Comparison of ENCODE assay signal across 8 mouse cellular contexts in the genomic region with DNA sequence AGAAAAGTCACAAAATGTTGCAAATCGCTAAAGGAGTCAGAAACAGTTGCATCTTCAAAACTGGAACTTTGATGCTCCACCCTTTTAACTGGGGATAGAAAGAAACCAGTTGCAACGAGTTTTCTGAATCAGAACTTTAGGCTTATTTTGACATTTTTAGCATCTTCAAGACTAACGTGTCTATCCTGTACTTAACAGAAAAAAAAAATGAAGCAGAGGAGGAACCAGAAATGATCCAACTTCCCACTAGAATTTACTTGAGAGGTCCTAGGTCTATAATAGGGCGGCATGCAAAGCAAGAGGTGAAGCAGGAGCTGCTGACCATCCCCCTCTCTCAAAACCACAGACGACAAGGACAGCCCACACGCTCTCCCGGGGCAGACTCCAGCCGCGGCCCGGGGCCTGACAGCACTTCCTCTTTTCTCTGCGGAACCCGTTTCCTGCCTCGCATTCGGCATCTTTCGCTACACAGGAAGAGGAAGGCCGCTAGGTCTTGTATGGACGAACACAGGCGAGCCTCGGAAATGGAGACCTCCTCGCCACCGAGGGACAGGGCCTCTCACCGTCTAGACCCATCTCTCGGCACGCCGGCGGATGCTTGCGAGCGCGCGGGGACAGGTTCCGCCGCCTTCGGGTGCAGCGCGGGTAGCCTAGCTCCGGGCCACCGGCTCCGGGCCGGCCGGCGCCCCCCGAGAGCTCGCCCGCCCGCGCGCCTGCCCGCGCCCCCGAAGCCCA. TPM values are rescaled to one million over a fixed set of nuclear protein-coding genes. Genes with fewer than 3 reads are reported as not detected.
DNase-seq lines count a peak whose midpoint lies in the region; ATAC-seq and TF ChIP-seq lines count a peak whose summit lies in the region.

No protein-coding gene starts in this region.

- no peaks in the 10 kb centered on the region for H3K27me3 ChIP-seq in heart, embryonic 13.5 days (replicated peaks)
- no peaks in the 10 kb centered on the region for H3K27me3 ChIP-seq in kidney, postnatal 0 days (ENCODE audit: insufficient read depth, low read length)
- no peaks in the 10 kb centered on the region for H3K27me3 ChIP-seq in liver, embryonic 11.5 days (replicated peaks; ENCODE audit: control insufficient read depth, insufficient read depth, low read length)
- no peaks in the 10 kb centered on the region for H3K27me3 ChIP-seq in myocyte (ENCODE audit: control insufficient read depth, insufficient read depth, insufficient read length)
- no peaks in the 10 kb centered on the region for H3K27me3 ChIP-seq in stomach, embryonic 14.5 days (ENCODE audit: control insufficient read depth, insufficient read depth, low read length)

- TF ChIP-seq CTCF in kidney, postnatal 0 days (IDR thresholded peaks at IDR 0.05; ENCODE audit: low read depth): no peak

- H3ac ChIP-seq in myocyte (ENCODE audit: control insufficient read depth, insufficient read length): peak overlapping the region; percentile 96

- peak overlapping the region; percentile 96 for H3K9ac ChIP-seq in heart, embryonic 13.5 days
- H3K9ac ChIP-seq in kidney, postnatal 0 days (ENCODE audit: low read depth, low read length): peak overlapping the region; percentile 93
- H3K9ac ChIP-seq in liver, embryonic 11.5 days (ENCODE audit: low read depth, low read length): peak overlapping the region; percentile 94
- H3K9ac ChIP-seq in stomach, embryonic 14.5 days (replicated peaks; ENCODE audit: low read depth, low read length): peak overlapping the region; percentile 69

- H3K36me3 ChIP-seq in heart, embryonic 13.5 days: peaks cover 15% of the 10 kb centered on the region
- H3K36me3 ChIP-seq in kidney, postnatal 0 days (ENCODE audit: insufficient read depth, low read length): no peaks in the 10 kb centered on the region
- no peaks in the 10 kb centered on the region; the same call in 1 of the 2 replicates for H3K36me3 ChIP-seq in liver, embryonic 11.5 days (ENCODE audit: control insufficient read depth, insufficient read depth, low read length)
- no peaks in the 10 kb centered on the region for H3K36me3 ChIP-seq in myocyte (ENCODE audit: control insufficient read depth, insufficient read depth)
- H3K36me3 ChIP-seq in stomach, embryonic 14.5 days (ENCODE audit: control insufficient read depth, insufficient read depth, low read length): no peaks in the 10 kb centered on the region

- TF ChIP-seq POLR2A in myocyte (IDR thresholded peaks at IDR 0.05; ENCODE audit: insufficient read length, low read depth): no peak

- H3K79me2 ChIP-seq in myocyte (ENCODE audit: control insufficient read depth, insufficient read depth): peaks cover 58% of the 10 kb centered on the region

- peak; percentile 36 for ATAC-seq in erythroid progenitor cell, adult 5-6 weeks (replicated peaks; ENCODE audit: low FRiP score, poor library complexity, severe bottlenecking)
- ATAC-seq in heart, embryonic 13.5 days (ENCODE audit: extremely low read depth, insufficient number of reproducible peaks, low FRiP score, low TSS enrichment): peak; percentile 50
- peak; percentile 80 for ATAC-seq in kidney, postnatal 0 days (replicated peaks; ENCODE audit: low FRiP score, low read depth)
- peak; percentile 70 for ATAC-seq in liver, embryonic 11.5 days (replicated peaks; ENCODE audit: low FRiP score)
- peak; percentile 46 for ATAC-seq in stomach, embryonic 14.5 days (ENCODE audit: insufficient number of reproducible peaks, insufficient read depth, low FRiP score, low read depth)

- peak overlapping the region; percentile 87 for H3K4me2 ChIP-seq in heart, embryonic 13.5 days
- peak overlapping the region; percentile 68 for H3K4me2 ChIP-seq in kidney, postnatal 0 days (ENCODE audit: low read length)
- peak overlapping the region; percentile 84 for H3K4me2 ChIP-seq in liver, embryonic 11.5 days
- H3K4me2 ChIP-seq in myocyte (ENCODE audit: low read depth): peak overlapping the region; percentile 97
- peak overlapping the region; percentile 59 for H3K4me2 ChIP-seq in stomach, embryonic 14.5 days (replicated peaks; ENCODE audit: low read depth, low read length)

- no peaks in the 10 kb centered on the region for H3K9me3 ChIP-seq in heart, embryonic 13.5 days
- H3K9me3 ChIP-seq in kidney, postnatal 0 days (replicated peaks; ENCODE audit: low read length): no peaks in the 10 kb centered on the region
- H3K9me3 ChIP-seq in liver, embryonic 11.5 days (ENCODE audit: control insufficient read depth, low read length): no peaks in the 10 kb centered on the region
- no peaks in the 10 kb centered on the region for H3K9me3 ChIP-seq in stomach, embryonic 14.5 days (ENCODE audit: control insufficient read depth, low read depth, low read length)

- peak overlapping the region; percentile 97 for H3K27ac ChIP-seq in heart, embryonic 13.5 days (replicated peaks)
- peak overlapping the region; percentile 98 for H3K27ac ChIP-seq in kidney, postnatal 0 days
- peak overlapping the region; percentile 92 for H3K27ac ChIP-seq in liver, embryonic 11.5 days (ENCODE audit: low read depth, low read length)
- H3K27ac ChIP-seq in stomach, embryonic 14.5 days (ENCODE audit: low read length): peak overlapping the region; percentile 93

- peaks cover 26% of the 10 kb centered on the region for H3K4me1 ChIP-seq in heart, embryonic 13.5 days
- peaks cover 7% of the 10 kb centered on the region; the same call in 1 of the 2 replicates for H3K4me1 ChIP-seq in kidney, postnatal 0 days (replicated peaks; ENCODE audit: insufficient read depth, low read length)
- peaks cover 4% of the 10 kb centered on the region for H3K4me1 ChIP-seq in liver, embryonic 11.5 days (replicated peaks; ENCODE audit: control insufficient read depth, insufficient read depth, low read length)
- 0 out of 2 replicates have a peak, but pooled peaks cover 8% of the 10 kb centered on the region for H3K4me1 ChIP-seq in stomach, embryonic 14.5 days (ENCODE audit: control insufficient read depth, insufficient read depth, low read length)

- DNase-seq in CD8-positive naive resting alpha-beta T cell, adult 2 months (ENCODE audit: low read depth in 2 of 2, low spot score in 2 of 2): peak; percentile 70 to 72
- peak; percentile 40 for DNase-seq in brain, embryonic 18.5 days (ENCODE audit: low read depth, low spot score)
- peak; percentile 94 for DNase-seq in kidney, postnatal 0 days (ENCODE audit: low spot score)
- DNase-seq in liver, embryonic 11.5 days (ENCODE audit: low spot score): peak; percentile 86

- WGBS in heart, embryonic 13.5 days: under 1% methylated on average over 42 of the region's 50 CpGs
- under 1% methylated on average over 21 of the region's 50 CpGs for WGBS in kidney, postnatal 0 days
- 1% methylated on average over 46 of the region's 50 CpGs for WGBS in liver, embryonic 11.5 days
- WGBS in stomach, embryonic 14.5 days: under 1% methylated on average over 35 of the region's 50 CpGs

- H3K4me3 ChIP-seq in heart, embryonic 13.5 days: peak overlapping the region; percentile 88
- peak overlapping the region; percentile 88 for H3K4me3 ChIP-seq in kidney, postnatal 0 days (replicated peaks; ENCODE audit: low read depth, low read length)
- H3K4me3 ChIP-seq in liver, embryonic 11.5 days (ENCODE audit: low read depth, low read length): peak overlapping the region; percentile 84
- peak overlapping the region; percentile 69 for H3K4me3 ChIP-seq in myocyte
- H3K4me3 ChIP-seq in stomach, embryonic 14.5 days (ENCODE audit: low read depth, low read length): peak overlapping the region; percentile 84

TF ChIP-seq in myocyte, 11 proteins besides CTCF, POLR2A, EP300 and RAD21:
- no peak for TF ChIP-seq SRF (IDR thresholded peaks at IDR 0.05; ENCODE audit: control insufficient read depth, insufficient read length, low read depth)
- TF ChIP-seq CEBPB (IDR thresholded peaks at IDR 0.05; ENCODE audit: insufficient read depth, poor library complexity, severe bottlenecking): no peak
- no peak for TF ChIP-seq MYOD1 (IDR thresholded peaks at IDR 0.05; ENCODE audit: control insufficient read depth in 1 of 3, insufficient read length in 2 of 3, low read depth in 2 of 3)
- no peak for TF ChIP-seq MAX (IDR thresholded peaks at IDR 0.05; ENCODE audit: low read depth)
- TF ChIP-seq E2F4 (IDR thresholded peaks at IDR 0.05; ENCODE audit: insufficient read depth): no peak
- TF ChIP-seq MYOG (IDR thresholded peaks at IDR 0.05; ENCODE audit: control insufficient read depth in 1 of 3, insufficient read depth in 1 of 3, insufficient read length in 2 of 3, low read depth in 2 of 3): no peak
- TF ChIP-seq TCF3 (IDR thresholded peaks at IDR 0.05; ENCODE audit: insufficient read length, low read depth): no peak
- no peak for TF ChIP-seq USF1 (IDR thresholded peaks at IDR 0.05; ENCODE audit: low read depth)
- TF ChIP-seq TCF12 (IDR thresholded peaks at IDR 0.05; ENCODE audit: insufficient read depth, poor library complexity, severe bottlenecking): no peak
- no peak for TF ChIP-seq REST (IDR thresholded peaks at IDR 0.05; ENCODE audit: insufficient read depth, insufficient read length)
TF ChIP-seq in myocyte: peak in this region for 0.

RNA-seq across cellular contexts. Expression of a gene that starts 0.5 kb away (rescaled TPM):
- 81.1 and 109 TPM in 2 replicates for total RNA-seq in erythroid progenitor cell, adult 5-6 weeks (2015; ENCODE audit: low replicate concordance)
- total RNA-seq in erythroid progenitor cell, adult 5-6 weeks (2017; ENCODE audit: low replicate concordance): 74.9 and 102 TPM in 2 replicates
- polyA plus RNA-seq in heart, embryonic 13.5 days (2015; fragmentation: Nextera tagmentation; extraction: Ambion mirVana): 83.4 and 89.0 TPM in 2 replicates
- 103 and 111 TPM in 2 replicates for polyA plus RNA-seq in kidney, postnatal 0 days (2015; fragmentation: Nextera tagmentation; extraction: Ambion mirVana)
- polyA plus RNA-seq in liver, embryonic 11.5 days (2014; fragmentation: Nextera tagmentation; extraction: Ambion mirVana): 64.4 and 74.5 TPM in 2 replicates
- polyA plus RNA-seq in myocyte (2012; fragmentation: generic; extraction: Trizol): 30.2 TPM
- polyA plus RNA-seq in stomach, embryonic 14.5 days (2014; fragmentation: Nextera tagmentation; extraction: Ambion mirVana): 74.8 and 75.7 TPM in 2 replicates

Comparison
In these comparisons a context has a peak if more than half of its experiments do, and no peak if none do; other contexts are left out.
1. Peak in every context shown above with its lines: DNase-seq, ATAC-seq, H3K4me3 ChIP-seq and H3K27ac ChIP-seq.
2. DNase-seq: peak in every context shown above with its lines; median percentile 94 in kidney, postnatal 0 days; 86 in liver, embryonic 11.5 days; 71 in CD8-positive naive resting alpha-beta T cell, adult 2 months; 40 in brain, embryonic 18.5 days.